Mouse (Mus musculus): ENCODE results near the gene Cpa2. TPM values are rescaled to one million over a fixed set of nuclear protein-coding genes. Genes with fewer than 3 reads are reported as not detected.

Gene Cpa2
- total and polyA plus RNA-seq, 2 experiments from 2014 or later, result 6.2 to 13.0 TPM

DNA sequence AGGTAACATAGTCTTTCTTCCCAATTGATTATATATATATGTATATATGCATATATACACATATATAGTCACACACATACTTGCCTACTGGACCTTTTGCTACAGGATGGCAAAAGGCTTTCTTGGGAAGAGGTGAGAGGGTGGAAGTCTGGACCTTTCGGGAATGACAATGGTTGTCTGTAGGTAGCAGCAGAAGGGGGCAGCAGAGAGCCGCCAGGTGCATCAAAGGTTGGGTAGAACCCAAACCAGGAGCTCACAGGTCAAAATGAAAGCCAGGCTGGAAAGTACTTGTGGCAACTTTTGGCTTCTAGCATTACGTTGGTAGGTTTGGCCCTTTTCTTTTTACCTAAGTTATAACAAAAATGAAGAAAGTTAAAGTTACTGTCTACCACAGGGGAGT is 6.0 kb upstream of the Cpa2 start:
- H3K4me2 ChIP-seq (ENCODE audit: low read depth, low read length, poor library complexity, severe bottlenecking), result no peak overlapping the region
- 42% methylated on average over 3 of the region's 3 CpGs for WGBS
- no peak overlapping the region for H3K27ac ChIP-seq (ENCODE audit: low read depth, low read length)
- no peaks in the 10 kb centered on the region for H3K9me3 ChIP-seq (ENCODE audit: low read length)
- ATAC-seq (ENCODE audit: low FRiP score) (no peak), DNase-seq (ENCODE audit: low spot score) (no peak)
- no peaks in the 10 kb centered on the region for H3K36me3 ChIP-seq (ENCODE audit: insufficient read depth, low read length)
- H3K4me3 ChIP-seq (ENCODE audit: low read depth, low read length), result no peak overlapping the region
- no peaks in the 10 kb centered on the region for H3K4me1 ChIP-seq (ENCODE audit: insufficient read depth, low read length)
- TF ChIP-seq CTCF (IDR thresholded peaks at IDR 0.05), result peak; percentile 36
- H3K27me3 ChIP-seq (ENCODE audit: insufficient read depth, low read length), result no peaks in the 10 kb centered on the region
- H3K9ac ChIP-seq (replicated peaks; ENCODE audit: low read length, poor library complexity, severe bottlenecking), result no peak overlapping the region

DNA sequence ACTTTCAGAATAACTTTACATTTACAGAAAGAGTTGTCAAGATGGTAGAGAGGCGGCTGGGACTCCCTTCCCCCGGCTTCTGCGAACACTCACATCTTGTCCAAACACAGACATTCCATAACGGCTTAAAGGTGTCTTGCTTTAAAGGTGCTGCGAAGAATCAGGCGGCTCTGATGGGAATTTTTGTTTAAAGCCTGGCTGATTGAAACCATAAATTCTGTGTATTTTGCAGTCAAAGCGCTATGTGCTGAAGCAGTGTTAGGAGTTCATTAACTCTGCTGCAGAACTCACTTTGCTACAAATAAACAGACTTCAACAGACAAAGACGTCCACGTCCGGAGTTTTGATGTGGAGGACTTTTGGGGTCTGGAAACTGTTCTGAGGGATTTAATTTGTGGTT is 3.1 kb upstream of the Cpa2 start:
- no peak for ATAC-seq (ENCODE audit: low FRiP score)
- no peaks in the 10 kb centered on the region for H3K27me3 ChIP-seq (ENCODE audit: insufficient read depth, low read length)
- no peak overlapping the region for H3K27ac ChIP-seq (ENCODE audit: low read depth, low read length)
- no peaks in the 10 kb centered on the region for H3K36me3 ChIP-seq (ENCODE audit: insufficient read depth, low read length)
- H3K4me2 ChIP-seq (ENCODE audit: low read depth, low read length, poor library complexity, severe bottlenecking), result no peak overlapping the region
- H3K4me1 ChIP-seq (ENCODE audit: insufficient read depth, low read length), result no peaks in the 10 kb centered on the region
- 64% methylated on average over 10 of the region's 10 CpGs for WGBS
- no peaks in the 10 kb centered on the region for H3K9me3 ChIP-seq (ENCODE audit: low read length)
- H3K4me3 ChIP-seq (ENCODE audit: low read depth, low read length), result no peak overlapping the region
- TF ChIP-seq CTCF (IDR thresholded peaks at IDR 0.05), result no peak
- DNase-seq (ENCODE audit: low spot score), result no peak
- no peak overlapping the region for H3K9ac ChIP-seq (replicated peaks; ENCODE audit: low read length, poor library complexity, severe bottlenecking)

GRCm38 (mm10) chr6:30538800-30539199 is 2.6 kb upstream of the Cpa2 start:
- TF ChIP-seq CTCF (IDR thresholded peaks at IDR 0.05), result no peak
- H3K36me3 ChIP-seq (ENCODE audit: insufficient read depth, low read length), result no peaks in the 10 kb centered on the region
- no peak overlapping the region for H3K9ac ChIP-seq (replicated peaks; ENCODE audit: low read length, poor library complexity, severe bottlenecking)
- no peaks in the 10 kb centered on the region for H3K9me3 ChIP-seq (ENCODE audit: low read length)
- H3K4me1 ChIP-seq (ENCODE audit: insufficient read depth, low read length), result no peaks in the 10 kb centered on the region
- H3K27me3 ChIP-seq (ENCODE audit: insufficient read depth, low read length), result no peaks in the 10 kb centered on the region
- H3K27ac ChIP-seq (ENCODE audit: low read depth, low read length), result no peak overlapping the region
- H3K4me2 ChIP-seq (ENCODE audit: low read depth, low read length, poor library complexity, severe bottlenecking), result no peak overlapping the region
- no peak overlapping the region for H3K4me3 ChIP-seq (ENCODE audit: low read depth, low read length)
- ATAC-seq (ENCODE audit: low FRiP score) (no peak), DNase-seq (ENCODE audit: low spot score) (no peak)
- whole genome bisulfite sequencing, result 87% methylated on average over 5 of the region's 5 CpGs

- H3K4me1 ChIP-seq (ENCODE audit: insufficient read depth, low read length), result peaks cover 6% of the 10 kb centered on the region; the same call in 1 of the 2 replicates
- no peak for TF ChIP-seq CTCF (IDR thresholded peaks at IDR 0.05)
- ATAC-seq (ENCODE audit: low FRiP score) (no peak), DNase-seq (ENCODE audit: low spot score) (no peak)
- H3K27ac ChIP-seq (ENCODE audit: low read depth, low read length), result no peak overlapping the region
- H3K36me3 ChIP-seq (ENCODE audit: insufficient read depth, low read length), result no peaks in the 10 kb centered on the region
- H3K9me3 ChIP-seq (ENCODE audit: low read length), result no peaks in the 10 kb centered on the region
- H3K27me3 ChIP-seq (ENCODE audit: insufficient read depth, low read length), result no peaks in the 10 kb centered on the region
- no peak overlapping the region for H3K4me3 ChIP-seq (ENCODE audit: low read depth, low read length)
- no peak overlapping the region for H3K4me2 ChIP-seq (ENCODE audit: low read depth, low read length, poor library complexity, severe bottlenecking)
- WGBS, result 82% methylated on average over 6 of the region's 6 CpGs
- no peak overlapping the region for H3K9ac ChIP-seq (replicated peaks; ENCODE audit: low read length, poor library complexity, severe bottlenecking)
These were observed 895 bp downstream of the Cpa2 start for GRCm38 (mm10) chr6:30542277-30542676.

DNA sequence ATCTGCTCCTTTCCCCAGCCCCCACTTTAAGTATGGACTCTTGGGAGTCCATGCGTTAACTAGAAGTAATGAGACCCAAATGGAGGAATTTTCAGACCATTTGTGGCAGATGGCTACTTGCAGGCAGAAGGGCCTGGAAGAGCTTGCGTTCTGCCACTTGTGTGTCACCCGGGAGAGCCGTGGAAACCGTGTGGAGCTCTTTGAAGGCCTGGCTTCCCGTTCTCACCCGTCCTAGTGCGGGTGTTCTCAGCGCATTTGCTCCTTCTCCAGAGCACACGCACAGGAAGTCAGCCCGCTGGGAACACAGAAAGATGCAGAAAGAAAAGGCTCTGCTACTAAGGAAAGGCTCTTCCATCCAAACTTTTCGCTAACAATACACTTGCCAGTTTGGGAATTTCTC is 1.7 kb downstream of the Cpa2 start:
- no peak for TF ChIP-seq CTCF (IDR thresholded peaks at IDR 0.05)
- Histone ChIP-seq H3K4me3 (ENCODE audit: low read depth, low read length) (no peak overlapping the region), H3K4me1 (ENCODE audit: insufficient read depth, low read length) (peaks cover 6% of the 10 kb centered on the region; the same call in 1 of the 2 replicates), H3K27ac (ENCODE audit: low read depth, low read length) (no peak overlapping the region), H3K4me2 (ENCODE audit: low read depth, low read length, poor library complexity, severe bottlenecking) (no peak overlapping the region), H3K36me3 (ENCODE audit: insufficient read depth, low read length) (no peaks in the 10 kb centered on the region), H3K9me3 (ENCODE audit: low read length) (no peaks in the 10 kb centered on the region), H3K9ac (replicated peaks; ENCODE audit: low read length, poor library complexity, severe bottlenecking) (no peak overlapping the region), H3K27me3 (ENCODE audit: insufficient read depth, low read length) (no peaks in the 10 kb centered on the region)
- ATAC-seq (ENCODE audit: low FRiP score), result no peak
- DNase-seq (ENCODE audit: low spot score), result no peak
- WGBS, result 53% methylated on average over 12 of the region's 12 CpGs

DNA sequence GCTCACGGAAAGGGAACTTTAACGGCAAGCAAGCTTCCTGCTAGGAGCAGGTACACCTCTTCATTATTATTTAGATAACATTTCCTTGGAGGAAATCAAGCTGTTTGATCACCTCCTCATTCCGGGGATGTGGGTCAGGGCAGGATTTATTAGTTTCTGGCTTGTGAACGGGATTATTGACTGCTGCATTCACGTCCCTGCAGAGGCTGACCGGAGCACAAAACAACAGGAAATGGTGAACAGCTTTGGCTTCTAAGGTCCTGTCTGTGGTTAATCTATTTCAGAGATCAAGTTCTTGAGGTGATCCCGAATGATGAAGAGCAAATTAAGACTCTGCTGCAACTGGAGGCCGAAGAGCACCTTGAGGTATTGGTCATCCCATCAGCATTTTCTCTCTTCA is 2.5 kb downstream of the Cpa2 start:
- no peaks in the 10 kb centered on the region for H3K9me3 ChIP-seq (ENCODE audit: low read length)
- no peak for ATAC-seq (ENCODE audit: low FRiP score)
- no peak overlapping the region for H3K27ac ChIP-seq (ENCODE audit: low read depth, low read length)
- no peak for DNase-seq (ENCODE audit: low spot score)
- 35% methylated on average over 8 of the region's 8 CpGs for WGBS
- no peak for TF ChIP-seq CTCF (IDR thresholded peaks at IDR 0.05)
- H3K4me3 ChIP-seq (ENCODE audit: low read depth, low read length), result no peak overlapping the region
- no peaks in the 10 kb centered on the region for H3K27me3 ChIP-seq (ENCODE audit: insufficient read depth, low read length)
- H3K9ac ChIP-seq (replicated peaks; ENCODE audit: low read length, poor library complexity, severe bottlenecking), result no peak overlapping the region
- no peaks in the 10 kb centered on the region for H3K36me3 ChIP-seq (ENCODE audit: insufficient read depth, low read length)
- no peak overlapping the region for H3K4me2 ChIP-seq (ENCODE audit: low read depth, low read length, poor library complexity, severe bottlenecking)
- peaks cover 6% of the 10 kb centered on the region; the same call in 1 of the 2 replicates for H3K4me1 ChIP-seq (ENCODE audit: insufficient read depth, low read length)

All from midbrain, postnatal 0 days (tissue).